Mouse (Mus musculus) ES-E14 (cell line): ENCODE results near the gene Dennd1a. TPM values are rescaled to one million over a fixed set of nuclear protein-coding genes. Genes with fewer than 3 reads are reported as not detected.

Experiments used
- DNase-seq: peaks from one replicate; pipeline ENCODE4 v3.0.0-alpha.2; 2013; ENCODE audit warnings: low read depth, low spot score
- H3K27ac ChIP-seq: 2 replicates; pipeline ENCODE4 v1.5.1; 2012; ENCODE audit warnings: low read depth, mild to moderate bottlenecking, low read length, moderate library complexity, mixed read lengths; ENCODE audit not compliant: poor library complexity, insufficient read depth, severe bottlenecking
- H3K36me3 ChIP-seq: 2 replicates; pipeline ENCODE4 v1.6.1; 2012; ENCODE audit warnings: mild to moderate bottlenecking, low read length, moderate library complexity, mixed read lengths; ENCODE audit not compliant: control insufficient read depth, poor library complexity, insufficient read depth, severe bottlenecking
- H3K4me1 ChIP-seq, 2 experiments: fragments of 150-350 bp in 1 of 2; sonication (generic) in 1 of 2; 2 replicates each; pipeline ENCODE4 v1.6.1; 2012; ENCODE audit warnings: low read length in 2 of 2, mild to moderate bottlenecking in 1 of 2, mixed read lengths in 1 of 2; ENCODE audit not compliant: control insufficient read depth in 2 of 2, insufficient read depth in 2 of 2, poor library complexity in 1 of 2
- H3K4me3 ChIP-seq, 2 experiments: fragments of 150-350 bp in 1 of 2; sonication (generic) in 1 of 2; 2 replicates each; pipeline ENCODE4 v1.5.1; 2012; ENCODE audit warnings: low read length in 2 of 2, low read depth in 1 of 2, mild to moderate bottlenecking in 1 of 2, mixed read lengths in 1 of 2; ENCODE audit not compliant: insufficient read depth in 1 of 2, poor library complexity in 1 of 2, severe bottlenecking in 1 of 2
- H3K9ac ChIP-seq: 2 replicates; pipeline ENCODE4 v1.6.1; 2012; ENCODE audit warnings: low read depth, mild to moderate bottlenecking, low read length, mixed read lengths; ENCODE audit not compliant: poor library complexity, insufficient read depth, severe bottlenecking
- H3K9me3 ChIP-seq: fragments of 150-350 bp; sonication (generic); 2 replicates; pipeline ENCODE4 v1.6.1; 2012; ENCODE audit warnings: low read depth, mild to moderate bottlenecking, low read length; ENCODE audit not compliant: control insufficient read depth, insufficient read depth
- CHD2 ChIP-seq: IDR thresholded peaks from 2 replicates; pipeline ENCODE4 v1.6.1; 2014; ENCODE audit warnings: mild to moderate bottlenecking, low read depth, low read length, inconsistent platforms
- HCFC1 ChIP-seq: IDR thresholded peaks from 2 replicates; pipeline ENCODE4 v1.6.1; 2012; ENCODE audit warnings: low read length, inconsistent platforms, borderline replicate concordance; ENCODE audit not compliant: insufficient read depth
- MAFK ChIP-seq: IDR thresholded peaks from 2 replicates; pipeline ENCODE4 v1.6.1; 2014; ENCODE audit warnings: mild to moderate bottlenecking, low read depth, low read length, inconsistent platforms; ENCODE audit not compliant: insufficient read depth
- ZC3H11A ChIP-seq: IDR thresholded peaks from 2 replicates; pipeline ENCODE4 v1.6.1; 2012; ENCODE audit warnings: low read depth, mild to moderate bottlenecking, inconsistent platforms, low read length, borderline replicate concordance
- ZNF384 ChIP-seq: IDR thresholded peaks from 2 replicates; pipeline ENCODE4 v1.6.1; 2012; ENCODE audit warnings: low read depth, low read length, inconsistent platforms
- in situ Hi-C, 2 experiments: fragments of 600-800 bp; cut with MboI; formaldehyde crosslinking; loops; one replicate each; pipeline ENCODE4 v1.15.1; 2025; ENCODE audit warnings: low sequenced_read_pairs in 2 of 2, inconsistent platforms in 1 of 2; ENCODE audit not compliant: unreplicated experiment in 2 of 2
- total RNA-seq: library from RNA; depleted of rRNA; stranded (reverse); fragments of 300-350 nt; gene quantifications from 2 replicates; pipeline ENCODE4 v1.2.3, GENCODE M21; 2012

The Dennd1a gene
- total RNA-seq, 1 experiment: 6.5 TPM

DNA sequence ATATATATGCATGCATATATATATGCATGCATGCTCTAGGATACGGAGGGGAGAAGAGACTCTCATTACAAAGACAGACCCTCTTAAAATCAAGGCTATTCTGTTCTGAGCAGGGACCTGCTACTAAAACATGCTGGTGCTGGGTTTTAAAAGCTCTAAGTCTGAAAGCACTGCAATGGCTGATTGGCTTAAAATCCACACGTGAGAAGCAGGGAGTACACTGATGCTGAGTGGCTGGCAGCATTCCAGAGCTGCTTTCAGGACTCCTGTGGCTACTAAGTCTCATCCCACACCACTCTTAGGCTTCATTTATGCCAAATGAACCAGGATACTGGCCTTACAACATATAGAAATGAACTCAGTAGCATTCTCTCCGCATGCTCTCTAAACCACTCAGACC is 151.8 kb downstream of the Dennd1a start:
- H3K36me3 ChIP-seq: no peaks in the 10 kb centered on the region
- in situ Hi-C loops: no loop called here
- no peaks in the 10 kb centered on the region for H3K4me1 ChIP-seq
- no peaks in the 10 kb centered on the region for H3K9me3 ChIP-seq
- H3K9ac ChIP-seq: no peak overlapping the region
- TF ChIP-seq CHD2 (no peak), ZC3H11A (no peak), HCFC1 (no peak), ZNF384 (no peak), MAFK (no peak)
- DNase-seq: no peak
- no peak overlapping the region for H3K4me3 ChIP-seq
- no peak overlapping the region for H3K27ac ChIP-seq

DNA sequence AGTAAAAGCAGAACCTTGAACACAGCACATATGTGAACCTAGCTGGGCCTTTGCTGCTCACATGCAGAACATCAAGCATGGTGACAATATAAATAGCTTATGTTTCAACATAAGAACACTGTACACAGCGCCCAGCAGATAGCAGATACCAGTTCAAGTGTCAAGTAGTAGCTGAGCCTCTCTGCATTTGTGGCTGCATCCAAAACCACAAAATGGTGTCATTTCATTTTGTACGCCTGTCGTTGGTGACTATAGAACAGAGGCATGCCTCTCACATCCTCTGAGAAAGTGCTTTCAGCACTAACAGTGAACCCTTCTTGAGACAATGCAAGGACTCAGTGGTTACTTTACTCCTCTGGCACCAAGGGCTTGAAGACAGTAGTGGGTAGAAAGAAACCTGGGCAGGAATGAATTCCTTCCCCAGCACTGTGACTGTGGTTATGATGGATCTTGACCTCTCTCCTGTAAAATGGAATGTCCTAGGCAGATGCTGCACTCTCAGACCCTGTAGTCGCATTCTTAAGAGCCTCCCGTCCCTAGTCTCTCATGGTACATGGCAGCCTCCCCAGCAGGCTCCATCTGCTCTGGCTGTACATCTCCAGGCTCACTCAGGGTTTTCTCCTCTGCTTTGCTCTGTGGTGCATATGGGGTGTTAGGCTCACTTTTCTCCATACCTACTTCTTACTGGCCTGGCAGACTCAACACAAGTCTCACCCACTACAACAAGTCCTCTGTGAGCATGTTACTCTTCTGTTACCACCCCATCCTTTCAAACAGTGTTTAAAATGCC is 154.0 kb downstream of the Dennd1a start:
- no peak for DNase-seq
- no peaks in the 10 kb centered on the region for H3K4me1 ChIP-seq
- in situ Hi-C loops: no loop called here
- no peak overlapping the region for H3K4me3 ChIP-seq
- H3K36me3 ChIP-seq: no peaks in the 10 kb centered on the region
- H3K27ac ChIP-seq: no peak overlapping the region
- no peak overlapping the region for H3K9ac ChIP-seq
- no peaks in the 10 kb centered on the region for H3K9me3 ChIP-seq
- TF ChIP-seq HCFC1: no peak
- TF ChIP-seq ZC3H11A: no peak
- TF ChIP-seq MAFK: no peak
- TF ChIP-seq ZNF384: no peak
- no peak for TF ChIP-seq CHD2

DNA sequence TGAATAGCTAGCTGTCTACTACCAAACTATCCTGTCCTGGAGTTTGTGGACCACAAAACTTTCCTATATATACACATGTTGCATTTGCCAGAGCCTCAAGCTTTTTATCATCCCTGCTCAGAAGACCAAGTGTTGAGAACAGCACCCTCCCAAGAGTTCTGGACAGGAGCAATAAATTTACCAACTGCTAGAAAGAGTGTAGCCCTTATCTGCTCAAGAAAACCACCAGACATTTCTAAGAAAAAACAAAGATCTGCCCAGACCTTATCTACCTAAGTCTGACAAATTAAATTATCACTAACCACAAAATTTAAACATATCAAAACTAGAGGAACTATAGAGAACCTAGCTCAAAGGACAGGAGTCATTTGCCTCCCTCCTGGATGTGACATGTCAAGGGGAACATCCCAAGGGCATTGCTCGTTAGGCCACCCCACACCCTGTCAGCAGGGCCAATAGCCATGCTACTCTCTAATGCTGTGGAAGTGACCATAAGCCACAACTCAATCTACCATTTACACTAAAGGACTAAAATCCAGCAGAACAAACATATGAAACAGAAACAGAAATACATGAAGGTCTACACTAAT is 154.9 kb downstream of the Dennd1a start:
- no peak overlapping the region for H3K4me3 ChIP-seq
- H3K4me1 ChIP-seq: no peaks in the 10 kb centered on the region
- H3K9me3 ChIP-seq: no peaks in the 10 kb centered on the region
- in situ Hi-C loops: no loop called here
- H3K27ac ChIP-seq: no peak overlapping the region
- no peak for TF ChIP-seq CHD2
- TF ChIP-seq HCFC1: no peak
- no peak for TF ChIP-seq ZNF384
- no peak for TF ChIP-seq ZC3H11A
- TF ChIP-seq MAFK: no peak
- DNase-seq: no peak
- no peaks in the 10 kb centered on the region for H3K36me3 ChIP-seq
- H3K9ac ChIP-seq: no peak overlapping the region

DNA sequence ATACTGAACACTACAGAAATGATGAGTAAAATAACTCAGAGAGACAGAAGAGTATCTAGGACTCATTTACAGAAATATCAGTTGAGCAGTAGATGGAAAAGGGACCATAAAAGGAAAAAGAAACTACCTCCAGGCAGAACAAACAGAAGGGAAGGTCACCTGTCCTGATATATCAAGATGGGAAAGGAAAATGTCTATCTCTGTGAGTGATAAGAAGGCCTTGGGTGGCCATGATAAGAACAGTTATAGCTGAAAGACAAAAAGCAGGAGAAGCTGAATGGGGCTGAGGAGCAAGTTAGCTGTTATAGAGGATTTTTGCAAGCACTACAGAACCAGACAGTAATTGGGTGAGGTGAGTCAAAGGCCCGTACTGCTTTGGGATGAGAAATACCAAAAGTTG is 155.7 kb downstream of the Dennd1a start:
- Histone ChIP-seq H3K4me1 (no peaks in the 10 kb centered on the region), H3K4me3 (no peak overlapping the region), H3K9ac (no peak overlapping the region), H3K9me3 (no peaks in the 10 kb centered on the region), H3K36me3 (no peaks in the 10 kb centered on the region), H3K27ac (no peak overlapping the region)
- TF ChIP-seq MAFK: no peak
- TF ChIP-seq HCFC1: no peak
- no peak for TF ChIP-seq ZC3H11A
- no peak for TF ChIP-seq ZNF384
- TF ChIP-seq CHD2: no peak
- in situ Hi-C loops: no loop called here
- DNase-seq: no peak
